Mouse (Mus musculus) testis, adult 2 months (tissue): ENCODE results near the gene Mrgprx1. TPM values are rescaled to one million over a fixed set of nuclear protein-coding genes. Genes with fewer than 3 reads are reported as not detected.

Experiments used
- H3K27ac ChIP-seq: fragments of 200-500 bp; 2 replicates; pipeline ENCODE4 v1.5.1; 2012; ENCODE audit warnings: low read depth, low read length; ENCODE audit not compliant: control insufficient read depth, insufficient read depth
- H3K27me3 ChIP-seq: fragments of 200-500 bp; 2 replicates; pipeline ENCODE4 v1.6.1; 2012; ENCODE audit warnings: mild to moderate bottlenecking, low read length, moderate library complexity; ENCODE audit not compliant: control insufficient read depth, insufficient read depth
- H3K36me3 ChIP-seq: fragments of 200-500 bp; 2 replicates; pipeline ENCODE4 v1.6.1; 2012; ENCODE audit warnings: mild to moderate bottlenecking, low read length; ENCODE audit not compliant: control insufficient read depth, insufficient read depth
- H3K4me1 ChIP-seq: fragments of 200-500 bp; 2 replicates; pipeline ENCODE4 v1.6.1; 2012; ENCODE audit warnings: low read length; ENCODE audit not compliant: control insufficient read depth, insufficient read depth
- H3K4me3 ChIP-seq: fragments of 200-500 bp; 2 replicates; pipeline ENCODE4 v1.5.1; 2012; ENCODE audit warnings: low read depth, mild to moderate bottlenecking, low read length, moderate library complexity, mixed read lengths; ENCODE audit not compliant: control insufficient read depth
- CTCF ChIP-seq: fragments of 200-500 bp; IDR thresholded peaks from 2 replicates; pipeline ENCODE4 v1.5.1; 2012; ENCODE audit warnings: low read depth, mild to moderate bottlenecking, inconsistent platforms, low read length, moderate library complexity; ENCODE audit not compliant: control insufficient read depth, insufficient read depth, insufficient replicate concordance
- POLR2A ChIP-seq: fragments of 200-500 bp; IDR thresholded peaks from 2 replicates; pipeline ENCODE4 v1.6.1; 2012; ENCODE audit warnings: low read depth, mild to moderate bottlenecking, inconsistent platforms, low read length, moderate library complexity; ENCODE audit not compliant: control insufficient read depth
- polyA plus RNA-seq: library from polyadenylated mRNA; depleted of rRNA; stranded (reverse); fragments of >200 nt; gene quantifications from 2 replicates; pipeline ENCODE4 v1.2.3, GENCODE M21; 2012; rRNA removed

The Mrgprx1 gene
- polyA plus RNA-seq = not detected in 2 replicates

GRCm38 (mm10) chr7:48027497-48027896 lies at the start of gene Mrgprx1:
Gene Mrgprx1, minus strand, starts transcription at chr7:48027597.
- TF ChIP-seq POLR2A = no peak
- no peak for TF ChIP-seq CTCF
- Histone ChIP-seq H3K27ac (no peak within 1 kb of the TSS), H3K27me3 (no peaks in the 10 kb centered on the region), H3K4me1 (no peaks in the 10 kb centered on the region), H3K36me3 (no peaks in the 10 kb centered on the region), H3K4me3 (no peak within 1 kb of the TSS)

- H3K27me3 ChIP-seq = no peaks in the 10 kb centered on the region
- no peak overlapping the region for H3K27ac ChIP-seq
- TF ChIP-seq CTCF (no peak), POLR2A (no peak)
- no peaks in the 10 kb centered on the region for H3K36me3 ChIP-seq
- no peaks in the 10 kb centered on the region for H3K4me1 ChIP-seq
- H3K4me3 ChIP-seq = no peak overlapping the region
Measured at GRCm38 (mm10) chr7:48075521-48075920, 48.1 kb upstream of the Mrgprx1 start.

- no peak for TF ChIP-seq POLR2A
- no peak for TF ChIP-seq CTCF
- H3K4me3 ChIP-seq = no peak overlapping the region
- no peaks in the 10 kb centered on the region for H3K4me1 ChIP-seq
- no peak overlapping the region for H3K27ac ChIP-seq
- no peaks in the 10 kb centered on the region for H3K36me3 ChIP-seq
- H3K27me3 ChIP-seq = no peaks in the 10 kb centered on the region
Measured at GRCm38 (mm10) chr7:48046475-48047185, 19.2 kb upstream of the Mrgprx1 start.

GRCm38 (mm10) chr7:48044046-48044445 lies 16.6 kb upstream of the Mrgprx1 start:
- no peaks in the 10 kb centered on the region for H3K4me1 ChIP-seq
- H3K27ac ChIP-seq = no peak overlapping the region
- TF ChIP-seq CTCF = no peak
- no peak for TF ChIP-seq POLR2A
- no peaks in the 10 kb centered on the region for H3K36me3 ChIP-seq
- no peak overlapping the region for H3K4me3 ChIP-seq
- H3K27me3 ChIP-seq = no peaks in the 10 kb centered on the region

- H3K36me3 ChIP-seq = no peaks in the 10 kb centered on the region
- no peaks in the 10 kb centered on the region for H3K4me1 ChIP-seq
- no peaks in the 10 kb centered on the region for H3K27me3 ChIP-seq
- no peak overlapping the region for H3K27ac ChIP-seq
- no peak overlapping the region for H3K4me3 ChIP-seq
- no peak for TF ChIP-seq CTCF
- no peak for TF ChIP-seq POLR2A
Measured at GRCm38 (mm10) chr7:48017874-48018273, 9.5 kb downstream of the Mrgprx1 start.

GRCm38 (mm10) chr7:47995689-47996088 lies 31.7 kb downstream of the Mrgprx1 start:
- no peak for TF ChIP-seq CTCF
- TF ChIP-seq POLR2A = no peak

GRCm38 (mm10) chr7:47986752-47987151 lies 40.6 kb downstream of the Mrgprx1 start:
- no peak for TF ChIP-seq POLR2A
- no peak for TF ChIP-seq CTCF
- Histone ChIP-seq H3K27me3 (no peaks in the 10 kb centered on the region), H3K4me1 (no peaks in the 10 kb centered on the region), H3K4me3 (no peak overlapping the region), H3K27ac (no peak overlapping the region), H3K36me3 (no peaks in the 10 kb centered on the region)

More at GRCm38 (mm10) chr7:47995689-47996088, 31.7 kb downstream of the Mrgprx1 start:
- H3K36me3 ChIP-seq = no peaks in the 10 kb centered on the region
- H3K4me3 ChIP-seq = no peak overlapping the region
- no peaks in the 10 kb centered on the region for H3K4me1 ChIP-seq
- no peak overlapping the region for H3K27ac ChIP-seq
- H3K27me3 ChIP-seq = no peaks in the 10 kb centered on the region
